Mouse (Mus musculus): ENCODE results near the gene Lyrm9. TPM values are rescaled to one million over a fixed set of nuclear protein-coding genes. Genes with fewer than 3 reads are reported as not detected.

The Lyrm9 gene
- polyA plus RNA-seq, 1 experiment = 11.4 TPM

- WGBS = 21% methylated on average over 11 of the region's 11 CpGs
- Histone ChIP-seq H3K4me1 (ENCODE audit: control insufficient read depth, insufficient read depth, insufficient read length) (no peaks in the 10 kb centered on the region), H3K27ac (ENCODE audit: insufficient read depth, low read length) (no peak overlapping the region), H3K4me3 (ENCODE audit: extremely low read depth, insufficient read depth, insufficient read length) (no peak overlapping the region), H3K36me3 (ENCODE audit: control insufficient read depth, insufficient read depth, low read length) (peaks cover 6% of the 10 kb centered on the region), H3K27me3 (ENCODE audit: control insufficient read depth, insufficient read depth, low read length) (no peaks in the 10 kb centered on the region)
- TF ChIP-seq POLR2A (IDR thresholded peaks at IDR 0.05; ENCODE audit: low read depth, low read length) = no peak
- peak; percentile 83 for TF ChIP-seq CTCF (IDR thresholded peaks at IDR 0.05; ENCODE audit: extremely low read depth, insufficient read depth, insufficient read length, insufficient replicate concordance)
- DNase-seq (ENCODE audit: low read depth in 1 of 2, low spot score in 2 of 2) = peak; percentile 36 to 47
These were observed 11.6 kb downstream of the Lyrm9 start for GRCm38 (mm10) chr11:78837989-78838388.

- H3K4me3 ChIP-seq (ENCODE audit: extremely low read depth, insufficient read depth, insufficient read length) = no peak overlapping the region
- no peak for TF ChIP-seq CTCF (IDR thresholded peaks at IDR 0.05; ENCODE audit: extremely low read depth, insufficient read depth, insufficient read length, insufficient replicate concordance)
- TF ChIP-seq POLR2A (IDR thresholded peaks at IDR 0.05; ENCODE audit: low read depth, low read length) = no peak
- 83% methylated on average over 14 of the region's 14 CpGs for whole genome bisulfite sequencing
- no peak for DNase-seq (ENCODE audit: low read depth in 1 of 2, low spot score in 2 of 2)
- no peaks in the 10 kb centered on the region for H3K4me1 ChIP-seq (ENCODE audit: control insufficient read depth, insufficient read depth, insufficient read length)
- H3K36me3 ChIP-seq (ENCODE audit: control insufficient read depth, insufficient read depth, low read length) = peaks cover 6% of the 10 kb centered on the region
- no peak overlapping the region for H3K27ac ChIP-seq (ENCODE audit: insufficient read depth, low read length)
- H3K27me3 ChIP-seq (ENCODE audit: control insufficient read depth, insufficient read depth, low read length) = no peaks in the 10 kb centered on the region
These were observed 13.1 kb downstream of the Lyrm9 start for GRCm38 (mm10) chr11:78839491-78839890.

GRCm38 (mm10) chr11:78840141-78840540 lies 13.8 kb downstream of the Lyrm9 start:
- H3K36me3 ChIP-seq (ENCODE audit: control insufficient read depth, insufficient read depth, low read length) = peaks cover 6% of the 10 kb centered on the region
- H3K4me3 ChIP-seq (ENCODE audit: extremely low read depth, insufficient read depth, insufficient read length) = no peak overlapping the region
- no peak for DNase-seq (ENCODE audit: low read depth in 1 of 2, low spot score in 2 of 2)

DNA sequence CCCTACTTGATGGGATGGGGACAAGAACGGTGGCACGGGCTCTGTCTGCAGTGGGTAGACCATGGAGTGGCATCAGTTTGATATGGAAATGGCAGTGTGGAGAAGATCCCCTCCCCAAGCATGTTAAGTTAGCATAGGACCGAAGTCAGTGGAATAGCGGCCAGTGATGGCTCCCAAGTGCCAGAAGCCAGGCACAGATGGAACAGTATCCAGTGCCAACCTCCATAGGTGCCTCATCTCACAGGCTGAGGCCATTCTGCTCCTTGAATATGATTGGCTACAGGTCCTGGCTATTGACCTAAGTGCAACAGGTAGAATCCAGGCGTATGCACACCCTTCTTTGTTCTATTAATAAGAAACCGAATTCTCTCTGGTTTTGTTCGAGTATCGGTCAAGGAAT lies 15.6 kb downstream of the Lyrm9 start:
- H3K36me3 ChIP-seq (ENCODE audit: control insufficient read depth, insufficient read depth, low read length) = peaks cover 6% of the 10 kb centered on the region
- no peak overlapping the region for H3K27ac ChIP-seq (ENCODE audit: insufficient read depth, low read length)
- TF ChIP-seq CTCF (IDR thresholded peaks at IDR 0.05; ENCODE audit: extremely low read depth, insufficient read depth, insufficient read length, insufficient replicate concordance) (no peak), POLR2A (IDR thresholded peaks at IDR 0.05; ENCODE audit: low read depth, low read length) (no peak)
- WGBS = 99% methylated on average over 8 of the region's 8 CpGs
- no peaks in the 10 kb centered on the region for H3K4me1 ChIP-seq (ENCODE audit: control insufficient read depth, insufficient read depth, insufficient read length)
- H3K4me3 ChIP-seq (ENCODE audit: extremely low read depth, insufficient read depth, insufficient read length) = no peak overlapping the region
- no peaks in the 10 kb centered on the region for H3K27me3 ChIP-seq (ENCODE audit: control insufficient read depth, insufficient read depth, low read length)
- no peak for DNase-seq (ENCODE audit: low read depth in 1 of 2, low spot score in 2 of 2)

More at GRCm38 (mm10) chr11:78840141-78840540, 13.8 kb downstream of the Lyrm9 start:
- Histone ChIP-seq H3K4me1 (ENCODE audit: control insufficient read depth, insufficient read depth, insufficient read length) (no peaks in the 10 kb centered on the region), H3K27ac (ENCODE audit: insufficient read depth, low read length) (no peak overlapping the region), H3K27me3 (ENCODE audit: control insufficient read depth, insufficient read depth, low read length) (no peaks in the 10 kb centered on the region)
- WGBS = 84% methylated on average over 5 of the region's 5 CpGs
- TF ChIP-seq CTCF (IDR thresholded peaks at IDR 0.05; ENCODE audit: extremely low read depth, insufficient read depth, insufficient read length, insufficient replicate concordance) = no peak
- TF ChIP-seq POLR2A (IDR thresholded peaks at IDR 0.05; ENCODE audit: low read depth, low read length) = no peak

DNA sequence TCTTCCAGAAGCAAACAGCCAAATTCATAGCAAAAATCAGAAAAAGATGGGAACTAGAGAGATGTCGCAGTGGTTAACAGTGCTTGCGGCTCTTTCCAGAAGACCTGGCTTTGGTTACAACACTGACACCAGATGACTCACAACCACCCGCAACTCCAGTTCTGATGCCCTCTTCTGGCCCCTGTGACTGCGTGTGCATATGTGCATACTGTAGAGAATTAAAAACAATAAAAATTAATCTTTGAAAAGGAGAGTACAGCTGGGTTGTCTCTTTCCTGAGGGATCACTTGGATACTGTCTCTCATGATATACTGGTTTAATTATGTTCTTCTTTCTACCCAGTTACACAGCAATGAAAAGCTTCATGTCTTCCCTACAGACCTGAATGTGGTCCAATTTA lies 20.2 kb downstream of the Lyrm9 start:
- DNase-seq (ENCODE audit: low read depth in 1 of 2, low spot score in 2 of 2) = no peak
- TF ChIP-seq POLR2A (IDR thresholded peaks at IDR 0.05; ENCODE audit: low read depth, low read length) = no peak
- TF ChIP-seq CTCF (IDR thresholded peaks at IDR 0.05; ENCODE audit: extremely low read depth, insufficient read depth, insufficient read length, insufficient replicate concordance) = no peak
- no peak overlapping the region for H3K27ac ChIP-seq (ENCODE audit: insufficient read depth, low read length)

DNA sequence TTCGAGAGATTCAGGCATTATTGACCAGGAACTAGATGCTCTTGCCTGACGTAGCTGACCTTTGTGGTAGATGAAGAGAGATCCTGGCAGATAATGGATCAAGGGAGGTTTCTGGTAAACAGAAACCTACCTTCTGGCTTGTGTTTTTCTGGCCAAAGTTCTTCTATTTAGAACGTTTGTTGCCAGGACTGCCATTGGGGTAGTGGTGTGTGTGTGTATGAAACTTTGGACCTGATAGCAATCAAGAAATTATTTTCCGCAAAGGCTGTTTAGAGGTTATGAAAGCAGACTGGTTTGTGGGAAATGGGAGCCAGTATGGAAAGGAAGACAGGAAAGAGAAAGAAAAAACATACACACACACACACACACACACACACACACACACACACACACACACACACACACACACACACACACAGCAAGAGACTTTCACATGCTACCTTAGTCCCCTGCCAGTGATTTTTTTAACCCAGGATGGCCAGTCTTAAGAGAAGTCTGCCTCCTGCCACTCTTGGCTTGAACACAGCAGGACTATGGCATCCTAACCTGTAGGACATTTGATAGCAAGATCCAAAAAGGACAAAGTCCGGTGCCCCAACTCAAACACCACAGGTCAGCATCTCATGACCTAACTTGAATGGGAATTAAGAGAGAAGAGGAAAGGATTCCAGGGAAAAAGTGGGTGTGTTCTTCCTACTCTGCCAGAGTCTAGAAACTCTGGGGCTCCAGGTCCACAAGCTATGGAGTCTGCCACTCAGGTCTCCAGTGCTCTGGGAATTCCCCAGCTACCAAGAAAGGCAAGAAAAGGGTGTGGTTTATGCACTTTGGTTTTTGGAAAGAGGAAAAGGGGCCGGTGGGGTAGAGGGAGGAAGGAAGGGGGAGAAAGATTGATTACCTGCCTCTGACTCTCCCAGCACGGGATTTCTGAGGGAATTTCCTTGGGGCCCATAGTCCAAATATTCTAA lies 21.8 kb downstream of the Lyrm9 start:
- Histone ChIP-seq H3K36me3 (ENCODE audit: control insufficient read depth, insufficient read depth, low read length) (no peaks in the 10 kb centered on the region), H3K27ac (ENCODE audit: insufficient read depth, low read length) (no peak overlapping the region), H3K4me1 (ENCODE audit: control insufficient read depth, insufficient read depth, insufficient read length) (no peaks in the 10 kb centered on the region), H3K4me3 (ENCODE audit: extremely low read depth, insufficient read depth, insufficient read length) (no peak overlapping the region), H3K27me3 (ENCODE audit: control insufficient read depth, insufficient read depth, low read length) (no peaks in the 10 kb centered on the region)
- no peak for TF ChIP-seq CTCF (IDR thresholded peaks at IDR 0.05; ENCODE audit: extremely low read depth, insufficient read depth, insufficient read length, insufficient replicate concordance)
- no peak for DNase-seq (ENCODE audit: low read depth in 1 of 2, low spot score in 2 of 2)
- 53% methylated on average over 7 of the region's 7 CpGs for WGBS

More for the DNA sequence above, 20.2 kb downstream of the Lyrm9 start:
- Histone ChIP-seq H3K36me3 (ENCODE audit: control insufficient read depth, insufficient read depth, low read length) (no peaks in the 10 kb centered on the region), H3K27me3 (ENCODE audit: control insufficient read depth, insufficient read depth, low read length) (no peaks in the 10 kb centered on the region), H3K4me3 (ENCODE audit: extremely low read depth, insufficient read depth, insufficient read length) (no peak overlapping the region), H3K4me1 (ENCODE audit: control insufficient read depth, insufficient read depth, insufficient read length) (no peaks in the 10 kb centered on the region)
- 91% methylated on average over 4 of the region's 4 CpGs for WGBS

GRCm38 (mm10) chr11:78849859-78850258 lies 23.5 kb downstream of the Lyrm9 start:
- TF ChIP-seq CTCF (IDR thresholded peaks at IDR 0.05; ENCODE audit: extremely low read depth, insufficient read depth, insufficient read length, insufficient replicate concordance) (no peak), POLR2A (IDR thresholded peaks at IDR 0.05; ENCODE audit: low read depth, low read length) (no peak)
- WGBS = 93% methylated on average over 3 of the region's 3 CpGs

More at GRCm38 (mm10) chr11:78849859-78850258, 23.5 kb downstream of the Lyrm9 start:
- H3K4me1 ChIP-seq (ENCODE audit: control insufficient read depth, insufficient read depth, insufficient read length) = no peaks in the 10 kb centered on the region
- no peak overlapping the region for H3K4me3 ChIP-seq (ENCODE audit: extremely low read depth, insufficient read depth, insufficient read length)
- H3K27ac ChIP-seq (ENCODE audit: insufficient read depth, low read length) = no peak overlapping the region
- DNase-seq (ENCODE audit: low read depth in 1 of 2, low spot score in 2 of 2) = no peak
- H3K27me3 ChIP-seq (ENCODE audit: control insufficient read depth, insufficient read depth, low read length) = no peaks in the 10 kb centered on the region
- no peaks in the 10 kb centered on the region for H3K36me3 ChIP-seq (ENCODE audit: control insufficient read depth, insufficient read depth, low read length)

Measured in spleen, adult 2 months (tissue).